ENCODE assay signal across 8 mouse cellular contexts in genomic region chr16:45582512-45582911, GRCm38 (mm10). TPM values are rescaled to one million over a fixed set of nuclear protein-coding genes. Genes with fewer than 3 reads are reported as not detected.
A peak's percentile ranks its signal among the peaks of the same experiment; 100 is the strongest.
DNase-seq lines count a peak whose midpoint lies in the region; ATAC-seq and TF ChIP-seq lines count a peak whose summit lies in the region.

No protein-coding gene starts in this region.

- no peak overlapping the region for H3K4me3 ChIP-seq in forebrain, postnatal 0 days (ENCODE audit: low read depth, low read length)
- H3K4me3 ChIP-seq in forebrain, embryonic 13.5 days = no peak overlapping the region
- H3K4me3 ChIP-seq in midbrain, postnatal 0 days (ENCODE audit: low read depth, low read length) = no peak overlapping the region
- H3K4me3 ChIP-seq in midbrain, embryonic 16.5 days (ENCODE audit: low read depth, low read length) = no peak overlapping the region

- DNase-seq in forebrain, postnatal 0 days = peak; percentile 8
- peak; percentile 15 for DNase-seq in midbrain, postnatal 0 days (ENCODE audit: low spot score)
- DNase-seq in embryo, embryonic 11 days = peak; percentile 39
- peak; percentile 26 for DNase-seq in right cerebral cortex, postnatal 14 days
- DNase-seq in T-cell, adult 2 months (ENCODE audit: low spot score) = no peak

- no peaks in the 10 kb centered on the region for H3K36me3 ChIP-seq in forebrain, postnatal 0 days (ENCODE audit: insufficient read depth)
- no peaks in the 10 kb centered on the region for H3K36me3 ChIP-seq in forebrain, embryonic 13.5 days (ENCODE audit: poor library complexity, severe bottlenecking)
- H3K36me3 ChIP-seq in midbrain, postnatal 0 days (ENCODE audit: insufficient read depth, low read length) = no peaks in the 10 kb centered on the region
- H3K36me3 ChIP-seq in midbrain, embryonic 16.5 days (ENCODE audit: control insufficient read depth, insufficient read depth, low read length) = no peaks in the 10 kb centered on the region

- no peak for ATAC-seq in forebrain, postnatal 0 days
- no peak for ATAC-seq in forebrain, embryonic 13.5 days
- no peak for ATAC-seq in midbrain, postnatal 0 days (ENCODE audit: low FRiP score)
- no peak for ATAC-seq in midbrain, embryonic 16.5 days
- no peak for ATAC-seq in inflammation-experienced regulatory T-cells, adult 6 months

- H3K4me2 ChIP-seq in forebrain, postnatal 0 days (ENCODE audit: low read depth) = no peak overlapping the region
- H3K4me2 ChIP-seq in forebrain, embryonic 13.5 days = no peak overlapping the region
- no peak overlapping the region for H3K4me2 ChIP-seq in midbrain, postnatal 0 days (ENCODE audit: low read depth, low read length, poor library complexity, severe bottlenecking)
- H3K4me2 ChIP-seq in midbrain, embryonic 16.5 days (ENCODE audit: low read length) = no peak overlapping the region

- WGBS in forebrain, postnatal 0 days = 21% methylated on average over 2 of the region's 2 CpGs
- WGBS in forebrain, embryonic 13.5 days = 29% methylated on average over 2 of the region's 2 CpGs
- WGBS in midbrain, postnatal 0 days = 46% methylated on average over 2 of the region's 2 CpGs
- WGBS in midbrain, embryonic 16.5 days = 25% methylated on average over 2 of the region's 2 CpGs

- H3K4me1 ChIP-seq in forebrain, postnatal 0 days (ENCODE audit: insufficient read depth) = no peaks in the 10 kb centered on the region
- no peaks in the 10 kb centered on the region for H3K4me1 ChIP-seq in forebrain, embryonic 13.5 days
- H3K4me1 ChIP-seq in midbrain, postnatal 0 days (ENCODE audit: insufficient read depth, low read length) = no peaks in the 10 kb centered on the region
- H3K4me1 ChIP-seq in midbrain, embryonic 16.5 days (ENCODE audit: control insufficient read depth, insufficient read depth, low read length) = no peaks in the 10 kb centered on the region

- H3K27ac ChIP-seq in forebrain, postnatal 0 days (ENCODE audit: low read depth, low read length) = no peak overlapping the region
- no peak overlapping the region for H3K27ac ChIP-seq in forebrain, embryonic 13.5 days
- H3K27ac ChIP-seq in midbrain, postnatal 0 days (ENCODE audit: low read depth, low read length) = no peak overlapping the region
- no peak overlapping the region for H3K27ac ChIP-seq in midbrain, embryonic 16.5 days (ENCODE audit: low read length)

- peak; percentile 52 for TF ChIP-seq CTCF in forebrain, postnatal 0 days (IDR thresholded peaks at IDR 0.05; ENCODE audit: low read depth)
- peak; percentile 65 for TF ChIP-seq CTCF in midbrain, postnatal 0 days (IDR thresholded peaks at IDR 0.05)

- no peaks in the 10 kb centered on the region for H3K27me3 ChIP-seq in forebrain, postnatal 0 days (ENCODE audit: insufficient read depth, low read length)
- H3K27me3 ChIP-seq in forebrain, embryonic 13.5 days = no peaks in the 10 kb centered on the region
- no peaks in the 10 kb centered on the region for H3K27me3 ChIP-seq in midbrain, postnatal 0 days (ENCODE audit: insufficient read depth, low read length)
- H3K27me3 ChIP-seq in midbrain, embryonic 16.5 days (ENCODE audit: control insufficient read depth, insufficient read depth, low read depth, low read length) = no peaks in the 10 kb centered on the region

- no peaks in the 10 kb centered on the region for H3K9me3 ChIP-seq in forebrain, postnatal 0 days (ENCODE audit: low read length)
- no peaks in the 10 kb centered on the region for H3K9me3 ChIP-seq in forebrain, embryonic 13.5 days (replicated peaks)
- H3K9me3 ChIP-seq in midbrain, postnatal 0 days (ENCODE audit: low read length) = no peaks in the 10 kb centered on the region
- no peaks in the 10 kb centered on the region for H3K9me3 ChIP-seq in midbrain, embryonic 16.5 days (replicated peaks; ENCODE audit: control insufficient read depth, low read length, poor library complexity, severe bottlenecking)

- H3K9ac ChIP-seq in forebrain, postnatal 0 days = no peak overlapping the region
- H3K9ac ChIP-seq in forebrain, embryonic 13.5 days = no peak overlapping the region
- H3K9ac ChIP-seq in midbrain, postnatal 0 days (replicated peaks; ENCODE audit: low read length, poor library complexity, severe bottlenecking) = no peak overlapping the region
- no peak overlapping the region for H3K9ac ChIP-seq in midbrain, embryonic 16.5 days (ENCODE audit: low read depth, low read length)

RNA-seq across cellular contexts. Expression of gene Gcsam, which starts 27.7 kb away (rescaled TPM):
- total RNA-seq in forebrain, postnatal 0 days (2014; rRNA removed) = not detected in 2 replicates
- polyA plus RNA-seq in forebrain, postnatal 0 days (2015; fragmentation: Nextera tagmentation; extraction: Ambion mirVana) = not detected in 2 replicates
- not detected in 2 replicates for polyA plus RNA-seq in forebrain, embryonic 13.5 days (2015; fragmentation: Nextera tagmentation; extraction: Ambion mirVana)
- not detected in 2 replicates for total RNA-seq in midbrain, postnatal 0 days (2014; rRNA removed)
- not detected in 2 replicates for polyA plus RNA-seq in midbrain, postnatal 0 days (2015; fragmentation: Nextera tagmentation; extraction: Ambion mirVana)
- polyA plus RNA-seq in midbrain, embryonic 16.5 days (2015; fragmentation: Nextera tagmentation; extraction: Ambion mirVana) = not detected in 2 replicates
- polyA plus RNA-seq in inflammation-experienced regulatory T-cells, adult 6 months (2017; shearing (Covaris generic)) = under 1 TPM in 1 of 3 experiments, not detected in 2; 0.23 TPM

RNA-seq across cellular contexts. Expression of gene Slc9c1, which starts 47.4 kb away (rescaled TPM):
- not detected in 2 replicates for total RNA-seq in forebrain, postnatal 0 days (2014; rRNA removed)
- polyA plus RNA-seq in forebrain, postnatal 0 days (2015; fragmentation: Nextera tagmentation; extraction: Ambion mirVana) = not detected in 2 replicates
- not detected in 2 replicates for polyA plus RNA-seq in forebrain, embryonic 13.5 days (2015; fragmentation: Nextera tagmentation; extraction: Ambion mirVana)
- not detected in 2 replicates for total RNA-seq in midbrain, postnatal 0 days (2014; rRNA removed)
- not detected in 2 replicates for polyA plus RNA-seq in midbrain, postnatal 0 days (2015; fragmentation: Nextera tagmentation; extraction: Ambion mirVana)
- polyA plus RNA-seq in midbrain, embryonic 16.5 days (2015; fragmentation: Nextera tagmentation; extraction: Ambion mirVana) = not detected in 2 replicates
- not detected for polyA plus RNA-seq in inflammation-experienced regulatory T-cells, adult 6 months (2017; shearing (Covaris generic))

RNA-seq across cellular contexts. Expression of gene Gm17783, which starts 50.7 kb away (rescaled TPM):
- total RNA-seq in forebrain, postnatal 0 days (2014; rRNA removed) = not detected in 2 replicates
- not detected in 2 replicates for polyA plus RNA-seq in forebrain, postnatal 0 days (2015; fragmentation: Nextera tagmentation; extraction: Ambion mirVana)
- not detected in 2 replicates for polyA plus RNA-seq in forebrain, embryonic 13.5 days (2015; fragmentation: Nextera tagmentation; extraction: Ambion mirVana)
- total RNA-seq in midbrain, postnatal 0 days (2014; rRNA removed) = not detected in 2 replicates
- not detected in 2 replicates for polyA plus RNA-seq in midbrain, postnatal 0 days (2015; fragmentation: Nextera tagmentation; extraction: Ambion mirVana)
- not detected in 2 replicates for polyA plus RNA-seq in midbrain, embryonic 16.5 days (2015; fragmentation: Nextera tagmentation; extraction: Ambion mirVana)
- not detected for polyA plus RNA-seq in inflammation-experienced regulatory T-cells, adult 6 months (2017; shearing (Covaris generic))
